7 mouse cellular contexts compared by ENCODE assay signal in genomic region chr13:67552505-67553346, GRCm38 (mm10). TPM values are rescaled to one million over a fixed set of nuclear protein-coding genes. Genes with fewer than 3 reads are reported as not detected.
A peak's percentile ranks its signal among the peaks of the same experiment; 100 is the strongest.
DNase-seq lines count a peak whose midpoint lies in the region; ATAC-seq lines count a peak whose summit lies in the region.

No protein-coding gene starts in this region.

- H3K36me3 ChIP-seq in intestine, embryonic 16.5 days (ENCODE audit: control insufficient read depth, insufficient read depth, low read length), result no peaks in the 10 kb centered on the region
- H3K36me3 ChIP-seq in midbrain, embryonic 11.5 days (ENCODE audit: control insufficient read depth, insufficient read depth, low read length), result no peaks in the 10 kb centered on the region

- ATAC-seq in intestine, embryonic 16.5 days, result peak; percentile 100
- ATAC-seq in midbrain, embryonic 11.5 days (ENCODE audit: low FRiP score), result peak; percentile 99

- H3K4me2 ChIP-seq in intestine, embryonic 16.5 days (ENCODE audit: low read depth, low read length), result peak overlapping the region; percentile 66
- H3K4me2 ChIP-seq in midbrain, embryonic 11.5 days, result peak overlapping the region; percentile 66

- H3K9ac ChIP-seq in intestine, embryonic 16.5 days (ENCODE audit: low read depth, low read length), result peak overlapping the region; percentile 88
- H3K9ac ChIP-seq in midbrain, embryonic 11.5 days (ENCODE audit: low read length), result peak overlapping the region; percentile 89

- H3K4me1 ChIP-seq in intestine, embryonic 16.5 days (ENCODE audit: control insufficient read depth, insufficient read depth, low read length), result peaks cover 16% of the 10 kb centered on the region
- peaks cover 9% of the 10 kb centered on the region for H3K4me1 ChIP-seq in midbrain, embryonic 11.5 days (ENCODE audit: control insufficient read depth, insufficient read depth, low read length)

- DNase-seq in adrenal gland, adult 8-10 months, result peak; percentile 82
- DNase-seq in embryo, embryonic 9.5 days (ENCODE audit: extremely low spot score), result peak; percentile 88
- peak; percentile 44 to 78 for DNase-seq in gastrocnemius, postnatal 4 days (ENCODE audit: low spot score in 2 of 2)
- DNase-seq in left cerebral cortex, postnatal 36 days (ENCODE audit: low spot score in 2 of 2), result peak; percentile 88 to 93
- DNase-seq in midbrain, embryonic 11.5 days (ENCODE audit: low spot score, missing footprints), result peak; percentile 98
- DNase-seq in skeletal muscle tissue, adult 2 months (ENCODE audit: low read depth, low spot score), result peak; percentile 68

- intact Hi-C loops in left cerebral cortex, postnatal 36 days (cut with DNase I), result loop anchor here (2.0 to 5.0 kb wide), 2 partner anchors 26 to 85 kb away; partner anchors contain the start of genes Gm26965, Gm49345, Zfp729a and Zfp87

- H3K27ac ChIP-seq in intestine, embryonic 16.5 days (ENCODE audit: low read length), result peak overlapping the region; percentile 91
- H3K27ac ChIP-seq in midbrain, embryonic 11.5 days (ENCODE audit: low read depth, low read length), result 0 out of 2 replicates have a peak overlapping the region, but pooled peaks have one; percentile 40

- no peaks in the 10 kb centered on the region for H3K27me3 ChIP-seq in intestine, embryonic 16.5 days (replicated peaks; ENCODE audit: control insufficient read depth, insufficient read depth, low read length)
- no peaks in the 10 kb centered on the region for H3K27me3 ChIP-seq in midbrain, embryonic 11.5 days (ENCODE audit: control insufficient read depth, insufficient read depth, low read length)

- peak overlapping the region; percentile 85 for H3K4me3 ChIP-seq in intestine, embryonic 16.5 days (ENCODE audit: low read length)
- H3K4me3 ChIP-seq in midbrain, embryonic 11.5 days (ENCODE audit: low read depth, low read length), result peak overlapping the region; percentile 90

- no peaks in the 10 kb centered on the region for H3K9me3 ChIP-seq in intestine, embryonic 16.5 days (ENCODE audit: control insufficient read depth, low read length)
- no peaks in the 10 kb centered on the region for H3K9me3 ChIP-seq in midbrain, embryonic 11.5 days (ENCODE audit: control insufficient read depth, low read length)

- under 1% methylated on average over 44 of the region's 44 CpGs for WGBS in intestine, embryonic 16.5 days
- under 1% methylated on average over 44 of the region's 44 CpGs for WGBS in midbrain, embryonic 11.5 days

RNA-seq across cellular contexts. Expression of gene Zfp748, which starts 0.9 kb away (rescaled TPM):
- 10 to 100 TPM in 3 of 4 experiments, 1 to 10 TPM in 1; 9.8 to 11.0 (median 10.4) TPM for total RNA-seq in adrenal gland, adult 8-10 months (2022)
- total RNA-seq in gastrocnemius, postnatal 4 days (2021), result 1 to 10 TPM; 5.5 to 5.6 TPM
- 9.2 and 9.7 TPM in 2 replicates for polyA plus RNA-seq in intestine, embryonic 16.5 days (2015; fragmentation: Nextera tagmentation; extraction: Ambion mirVana)
- total RNA-seq in left cerebral cortex, postnatal 36 days (2021), result 10 to 100 TPM in 1 of 2 experiments, 1 to 10 TPM in 1; 8.8 to 10.6 TPM
- polyA plus RNA-seq in midbrain, embryonic 11.5 days (2014; fragmentation: Nextera tagmentation; extraction: Ambion mirVana), result 18.8 and 21.4 TPM in 2 replicates

RNA-seq across cellular contexts. Expression of gene Zfp87, which starts 26.7 kb away (rescaled TPM):
- total RNA-seq in adrenal gland, adult 8-10 months (2022), result 10 to 100 TPM; 16.7 to 22.7 (median 19.6) TPM
- 1 to 10 TPM; 8.4 to 8.6 TPM for total RNA-seq in gastrocnemius, postnatal 4 days (2021)
- 17.9 and 19.3 TPM in 2 replicates for polyA plus RNA-seq in intestine, embryonic 16.5 days (2015; fragmentation: Nextera tagmentation; extraction: Ambion mirVana)
- 10 to 100 TPM; 21.8 to 22.2 TPM for total RNA-seq in left cerebral cortex, postnatal 36 days (2021)
- 31.7 and 34.9 TPM in 2 replicates for polyA plus RNA-seq in midbrain, embryonic 11.5 days (2014; fragmentation: Nextera tagmentation; extraction: Ambion mirVana)

RNA-seq across cellular contexts. Expression of gene Gm26965, which starts 26.8 kb away (rescaled TPM):
- total RNA-seq in adrenal gland, adult 8-10 months (2022), result 1 to 10 TPM in 1 of 4 experiments, not detected in 3; 1.0 TPM
- total RNA-seq in gastrocnemius, postnatal 4 days (2021), result not detected
- polyA plus RNA-seq in intestine, embryonic 16.5 days (2015; fragmentation: Nextera tagmentation; extraction: Ambion mirVana), result not detected in 2 replicates
- 1 to 10 TPM in 1 of 2 experiments, not detected in 1; 1.8 TPM for total RNA-seq in left cerebral cortex, postnatal 36 days (2021)
- not detected in 2 replicates for polyA plus RNA-seq in midbrain, embryonic 11.5 days (2014; fragmentation: Nextera tagmentation; extraction: Ambion mirVana)

RNA-seq across cellular contexts. Expression of gene Zfp58, which starts 52.4 kb away (rescaled TPM):
- 10 to 100 TPM in 2 of 4 experiments, 1 to 10 TPM in 2; 7.4 to 10.7 (median 9.5) TPM for total RNA-seq in adrenal gland, adult 8-10 months (2022)
- total RNA-seq in gastrocnemius, postnatal 4 days (2021), result 1 to 10 TPM; 4.4 to 5.8 TPM
- 8.3 and 9.8 TPM in 2 replicates for polyA plus RNA-seq in intestine, embryonic 16.5 days (2015; fragmentation: Nextera tagmentation; extraction: Ambion mirVana)
- total RNA-seq in left cerebral cortex, postnatal 36 days (2021), result 1 to 10 TPM; 7.2 to 7.7 TPM
- polyA plus RNA-seq in midbrain, embryonic 11.5 days (2014; fragmentation: Nextera tagmentation; extraction: Ambion mirVana), result 17.9 and 19.6 TPM in 2 replicates

RNA-seq across cellular contexts. Expression of gene Zfp729b, which starts 56.8 kb away (rescaled TPM):
- total RNA-seq in adrenal gland, adult 8-10 months (2022), result 10 to 100 TPM in 1 of 4 experiments, 1 to 10 TPM in 3; 6.7 to 11.0 (median 9.3) TPM
- total RNA-seq in gastrocnemius, postnatal 4 days (2021), result 1 to 10 TPM; 4.4 to 4.5 TPM
- polyA plus RNA-seq in intestine, embryonic 16.5 days (2015; fragmentation: Nextera tagmentation; extraction: Ambion mirVana), result 3.1 and 3.3 TPM in 2 replicates
- total RNA-seq in left cerebral cortex, postnatal 36 days (2021), result 1 to 10 TPM; 7.6 to 9.7 TPM
- 4.7 and 5.3 TPM in 2 replicates for polyA plus RNA-seq in midbrain, embryonic 11.5 days (2014; fragmentation: Nextera tagmentation; extraction: Ambion mirVana)

Comparison
In these comparisons a context has a peak if more than half of its experiments do, and no peak if none do; other contexts are left out.
1. Peak in every context shown above with its lines: DNase-seq, ATAC-seq, H3K4me3 ChIP-seq and H3K27ac ChIP-seq.